Mouse (Mus musculus) forebrain, embryonic 14.5 days (tissue): ENCODE measurements around the gene Kif15. TPM values are rescaled to one million over a fixed set of nuclear protein-coding genes. Genes with fewer than 3 reads are reported as not detected.

Source experiments
- ATAC-seq: fragments of 200-750 bp; cut with Nextera tagmentation; 2 replicates; pipeline ENCODE4 v1.8.0; 2017; ENCODE audit warnings: mild to moderate bottlenecking, moderate library complexity
- DNase-seq: peaks from one replicate; pipeline ENCODE4 v3.0.0-alpha.2; 2015; ENCODE audit warnings: low spot score
- H3K27ac ChIP-seq: fragments of 300-500 bp; sonication (generic); 2 replicates; pipeline ENCODE4 v1.5.1; 2014; ENCODE audit warnings: low read depth, mild to moderate bottlenecking, control low read depth, low read length, moderate library complexity
- H3K27me3 ChIP-seq: fragments of 300-500 bp; sonication (generic); replicated peaks from 2 replicates; pipeline ENCODE4 v1.6.1; 2014; ENCODE audit warnings: low read length, control low read depth, mixed read lengths; ENCODE audit not compliant: control insufficient read depth, insufficient read depth
- H3K36me3 ChIP-seq: fragments of 300-500 bp; sonication (generic); 2 replicates; pipeline ENCODE4 v1.6.1; 2014; ENCODE audit warnings: low read length, control low read depth; ENCODE audit not compliant: control insufficient read depth, insufficient read depth
- H3K4me1 ChIP-seq: fragments of 300-500 bp; sonication (generic); 2 replicates; pipeline ENCODE4 v1.6.1; 2014; ENCODE audit warnings: antibody characterized with exemption, low read length, control low read depth; ENCODE audit not compliant: control insufficient read depth, insufficient read depth
- H3K4me2 ChIP-seq: fragments of 300-500 bp; sonication (generic); 2 replicates; pipeline ENCODE4 v1.6.1; 2014; ENCODE audit warnings: mild to moderate bottlenecking, control low read depth, low read length
- H3K4me3 ChIP-seq: fragments of 300-500 bp; sonication (generic); 2 replicates; pipeline ENCODE4 v1.5.1; 2014; ENCODE audit warnings: low read depth, low read length, control low read depth
- H3K9ac ChIP-seq: fragments of 300-500 bp; sonication (generic); 2 replicates; pipeline ENCODE4 v1.6.1; 2014; ENCODE audit warnings: mild to moderate bottlenecking, low read length, control low read depth, moderate library complexity
- H3K9me3 ChIP-seq: fragments of 300-500 bp; sonication (generic); replicated peaks from 2 replicates; pipeline ENCODE4 v1.6.1; 2016; ENCODE audit warnings: low read length, control low read depth, mixed read lengths; ENCODE audit not compliant: control insufficient read depth
- WGBS: fragments of 180-500 bp; shearing (Covaris S2); extraction: QIAGEN DNeasy Blood & Tissue Kit; methylation state at CpG from one replicate; pipeline ENCODE4 v1.1.7; 2014; 5-methylcytosine and 5-hydroxymethylcytosine counted together
- polyA plus RNA-seq: library from polyadenylated mRNA; unstranded; fragments of >200 nt; fragmentation: Nextera tagmentation; extraction: Ambion mirVana; gene quantifications from 2 replicates; pipeline ENCODE4 v1.2.1, GENCODE M21; 2014

Gene Kif15
- polyA plus RNA-seq, 1 experiment from 2014 or later: 26.4 TPM

GRCm38 (mm10) chr9:123058724-123059292 is 108.0 kb downstream of the Kif15 start:
- no peak overlapping the region for H3K27ac ChIP-seq
- no peaks in the 10 kb centered on the region for H3K36me3 ChIP-seq
- DNase-seq (no peak), ATAC-seq (no peak)
- H3K9me3 ChIP-seq: no peaks in the 10 kb centered on the region
- H3K27me3 ChIP-seq: no peaks in the 10 kb centered on the region
- no peak overlapping the region for H3K4me2 ChIP-seq
- no peak overlapping the region for H3K4me3 ChIP-seq
- H3K4me1 ChIP-seq: no peaks in the 10 kb centered on the region
- no peak overlapping the region for H3K9ac ChIP-seq

GRCm38 (mm10) chr9:123060172-123060571 is 109.3 kb downstream of the Kif15 start:
- no peak overlapping the region for H3K27ac ChIP-seq
- no peaks in the 10 kb centered on the region for H3K4me1 ChIP-seq
- no peak for ATAC-seq
- no peak overlapping the region for H3K9ac ChIP-seq
- H3K4me2 ChIP-seq: no peak overlapping the region
- no peaks in the 10 kb centered on the region for H3K36me3 ChIP-seq
- H3K9me3 ChIP-seq: no peaks in the 10 kb centered on the region
- no peak for DNase-seq
- 89% methylated on average over 3 of the region's 3 CpGs for WGBS
- no peaks in the 10 kb centered on the region for H3K27me3 ChIP-seq
- H3K4me3 ChIP-seq: no peak overlapping the region

Other genes starting within 250 kb of the Kif15 start
- gene Topaz1, start 203.7 kb upstream of the Kif15 start, polyA plus RNA-seq: not detected in 2 replicates
- 6.3 TPM in 2 replicates for gene Tcaim, start 145.5 kb upstream of the Kif15 start, polyA plus RNA-seq
- gene Gm35549, start 107.0 kb upstream of the Kif15 start, polyA plus RNA-seq: 0.41 TPM in 1 of 2 replicates, not detected in the other
- gene Zfp445, start 85.0 kb upstream of the Kif15 start, polyA plus RNA-seq: 63.1 and 79.1 TPM in 2 replicates
- gene Zkscan7, start 65.4 kb upstream of the Kif15 start, polyA plus RNA-seq: 1.3 and 1.4 TPM in 2 replicates
- 20.8 and 23.6 TPM in 2 replicates for gene Zfp105, start 28.0 kb upstream of the Kif15 start, polyA plus RNA-seq
- 44.1 and 46.3 TPM in 2 replicates for gene 1110059G10Rik, start within 50 bp of the Kif15 start, polyA plus RNA-seq
- gene Tmem42, start 70.3 kb downstream of the Kif15 start, polyA plus RNA-seq: 24.1 and 24.8 TPM in 2 replicates
- 0.20 and 0.28 TPM in 2 replicates for gene Tgm4, start 83.7 kb downstream of the Kif15 start, polyA plus RNA-seq
- gene Zdhhc3, start 162.2 kb downstream of the Kif15 start, polyA plus RNA-seq: 50.7 and 51.2 TPM in 2 replicates
- 103 and 108 TPM in 2 replicates for gene Exosc7, start 162.2 kb downstream of the Kif15 start, polyA plus RNA-seq
- 0.36 TPM in 1 of 2 replicates, not detected in the other for gene Clec3b, start 199.9 kb downstream of the Kif15 start, polyA plus RNA-seq